Mouse (Mus musculus) urinary bladder, adult 18-20 months (tissue): ENCODE measurements at regions not wholly inside any gene's neighbourhood (a gene's known extent, or its start where the extent isn't known, plus 50 kb on each side); places are given as distances from the start of the nearest gene placed in this dataset.
A peak's percentile ranks its signal among the peaks of the same experiment; 100 is the strongest.
"Not testable (repeated sequence)": the region's sequence is repeated elsewhere in the genome, so short reads cannot be mapped to it uniquely, and the experiment has no call there.

Experiments
- DNase-seq, 2 experiments: peaks; one replicate each; pipeline ENCODE4 v3.0.0; 2022; ENCODE audit warnings: low spot score in 2 of 2, mixed read lengths in 2 of 2

DNA sequence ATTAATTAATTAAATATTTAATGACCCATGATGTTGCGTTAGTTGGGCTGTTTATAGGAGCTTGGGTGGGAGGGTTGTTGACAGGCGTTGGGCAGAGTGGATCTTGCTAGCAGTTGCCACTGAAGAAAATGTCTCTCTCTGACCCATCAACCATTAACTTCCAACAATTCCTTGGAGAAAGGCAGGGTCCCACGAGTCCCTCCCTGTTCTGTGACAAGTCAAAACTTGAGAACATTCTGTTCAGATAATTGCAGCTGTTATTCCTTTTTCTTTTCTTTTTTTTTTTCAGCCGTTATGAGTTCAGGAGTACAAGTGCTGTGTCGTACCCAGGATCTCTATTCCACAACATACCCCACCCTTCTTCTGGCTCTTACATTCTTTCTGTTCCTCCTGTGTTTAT is 59.8 kb upstream of the Tnfrsf21 start:
- DNase-seq = no peak

GRCm38 (mm10) chr17:42954722-42955121 is 61.6 kb upstream of the Tnfrsf21 start:
- DNase-seq = no peak

DNA sequence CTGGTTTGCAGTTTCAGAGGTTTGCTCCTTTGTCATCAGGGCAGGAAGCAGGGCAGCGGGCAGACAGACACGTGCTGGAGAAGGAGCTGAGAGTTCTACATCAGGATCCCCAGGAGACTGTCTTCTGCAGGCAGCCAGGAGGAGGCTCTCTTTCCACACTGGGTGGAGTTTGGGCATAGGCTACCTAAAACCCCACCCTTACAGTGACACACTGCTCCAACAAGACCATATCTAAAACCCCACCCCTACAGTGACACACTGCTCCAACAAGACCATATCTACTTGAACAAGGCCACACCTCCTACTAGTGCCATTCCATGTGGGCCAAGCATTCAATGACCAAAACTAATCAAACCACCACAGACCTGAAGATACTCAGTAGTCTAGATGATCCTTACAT is 68.0 kb upstream of the Cd2ap start:
- no peak for DNase-seq

DNA sequence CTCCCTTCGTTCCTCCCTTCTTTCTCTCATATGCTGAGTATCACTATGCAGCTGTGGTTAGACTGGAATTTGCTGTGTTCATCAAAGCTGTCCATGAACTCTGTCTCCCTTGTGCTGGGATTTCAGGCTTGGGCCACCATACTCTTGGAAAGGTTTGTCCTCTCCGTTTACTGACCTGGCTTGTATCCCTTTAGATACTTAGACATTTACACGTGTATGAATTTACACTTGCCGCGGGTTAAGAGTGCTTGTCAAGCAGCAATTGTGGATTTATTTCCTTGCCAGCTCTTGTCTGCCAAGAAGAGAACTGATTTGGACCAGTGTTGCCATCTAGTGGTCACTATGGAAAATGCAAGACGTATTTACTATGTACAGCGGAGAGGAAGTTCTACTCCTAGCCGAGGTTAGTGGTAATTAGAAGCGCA is 66.8 kb upstream of the Cd2ap start:
- DNase-seq = peak in 1 of 2 experiments; percentile 58

DNA sequence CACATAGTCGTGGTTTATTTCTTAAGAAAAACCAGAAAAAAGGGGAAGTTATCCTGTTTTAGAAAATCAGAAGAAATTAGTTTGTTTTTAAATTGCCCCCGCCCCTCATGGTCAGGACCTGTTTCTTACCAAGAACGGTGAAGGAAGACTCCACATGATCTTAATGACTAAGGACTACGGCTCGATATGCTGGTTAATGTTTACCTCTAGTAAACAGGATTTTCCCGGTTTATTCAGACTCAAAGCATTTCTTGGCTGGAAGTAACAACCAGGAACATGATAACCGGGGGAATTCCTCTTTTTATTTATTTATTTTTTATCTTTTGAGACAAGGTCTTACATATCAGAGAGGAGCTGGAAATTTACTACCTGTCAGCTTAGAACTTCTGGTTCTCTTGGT is 63.0 kb upstream of the Cd2ap start:
- no peak for DNase-seq

DNA sequence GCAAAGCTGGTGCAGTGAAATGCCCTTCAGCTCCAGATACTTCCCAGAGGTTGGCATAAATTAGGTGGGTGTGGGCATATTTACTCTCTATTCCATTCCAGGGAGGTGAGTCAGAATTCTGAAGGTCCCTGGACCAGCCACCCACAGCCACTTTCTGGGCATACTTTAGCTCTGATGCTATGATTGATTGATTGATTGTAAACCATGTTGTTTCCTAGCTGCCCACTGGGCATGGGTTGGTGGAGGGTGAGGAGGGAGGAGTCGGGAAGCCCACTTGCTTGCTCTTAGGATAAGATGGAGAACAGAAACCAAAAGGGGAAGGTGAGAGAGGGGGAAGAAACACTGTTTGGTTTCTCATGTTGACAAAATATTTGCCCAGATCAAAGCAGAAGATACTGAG is 62.1 kb upstream of the Cd2ap start:
- DNase-seq = peak in 1 of 2 experiments; percentile 28

GRCm38 (mm10) chr17:42937480-42937879 is 61.0 kb upstream of the Cd2ap start:
- not testable (repeated sequence) for DNase-seq

- no peak for DNase-seq
These were observed 57.6 kb upstream of the Cd2ap start for GRCm38 (mm10) chr17:42934068-42934467.

DNA sequence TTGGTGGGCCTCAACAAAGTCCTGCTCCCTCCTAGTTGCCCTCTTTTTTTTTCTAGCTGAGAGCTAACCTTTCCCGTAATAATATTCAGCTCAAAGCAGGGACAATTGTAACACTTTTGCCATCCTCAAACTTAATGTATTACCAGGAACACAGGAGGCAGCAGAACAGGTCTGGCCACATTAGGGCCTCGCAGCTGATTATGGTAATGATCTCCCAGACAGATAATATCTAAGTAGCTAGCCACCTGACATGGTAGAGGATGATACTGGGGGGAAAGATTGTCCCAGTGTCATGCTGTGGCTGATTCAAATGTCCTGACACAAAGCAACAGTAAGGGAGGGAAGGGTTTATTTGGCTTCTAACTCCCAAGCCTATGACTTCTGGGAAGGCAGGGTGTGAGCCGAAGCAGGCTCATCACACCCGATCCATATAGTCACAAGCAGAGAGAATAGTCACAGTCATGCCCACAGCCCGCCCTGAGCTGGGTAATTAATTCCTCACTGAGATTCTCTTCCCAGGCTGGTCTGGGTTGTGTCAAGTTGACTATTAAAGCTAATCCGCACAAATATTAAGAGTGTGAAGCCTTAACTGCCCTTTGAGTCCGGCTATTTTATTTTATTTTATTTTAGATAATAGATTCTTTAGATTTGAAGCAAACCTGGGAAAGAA is 57.0 kb upstream of the Cd2ap start:
- peak in 1 of 2 experiments; percentile 33 for DNase-seq

- peak in 1 of 2 experiments; percentile 35 for DNase-seq
These were observed 50.9 kb upstream of the Cd2ap start for GRCm38 (mm10) chr17:42927320-42927719.
